Mouse (Mus musculus): ENCODE results near the gene Pef1. TPM values are rescaled to one million over a fixed set of nuclear protein-coding genes. Genes with fewer than 3 reads are reported as not detected.

Gene Pef1
- 10 to 100 TPM; 31.4 to 38.0 TPM for total RNA-seq (2021)
- polyA plus RNA-seq (2012; rRNA removed): 59.3 and 63.7 TPM in 2 replicates
- long read RNA-seq, transcript Pef1-201 (5 exons, 1,551 nt): major isoform, 18 of 23 reads
- long read RNA-seq, partial matches to known transcripts: 4 of 23 reads
- long read RNA-seq, other reads (novel, unspliced or antisense): 1 of 23 reads

GRCm38 (mm10) chr4:130102111-130102651 is at the start of gene Pef1:
TSS of gene Pef1 (plus strand) at chr4:130102558.
- H3K79me2 ChIP-seq (replicated peaks; ENCODE audit: control insufficient read depth, insufficient read depth, low read length): no peaks in the 10 kb centered on the region
- intact Hi-C loops (cut with DNase I): no loop called here
- WGBS: 21% methylated on average over 6 of the region's 6 CpGs

GRCm38 (mm10) chr4:130053111-130053510 is 49.2 kb upstream of the Pef1 start:
- intact Hi-C loops (cut with DNase I): no loop called here
- TF ChIP-seq CTCF (IDR thresholded peaks at IDR 0.05): no peak
- no peak for TF ChIP-seq POLR2A (IDR thresholded peaks at IDR 0.05; ENCODE audit: insufficient read depth, low read depth, low read length)
- no peak for TF ChIP-seq EP300 (IDR thresholded peaks at IDR 0.05; ENCODE audit: insufficient read depth, low read depth, low read length)
- DNase-seq: no peak
- Histone ChIP-seq H3K79me2 (replicated peaks; ENCODE audit: control insufficient read depth, insufficient read depth, low read length) (no peaks in the 10 kb centered on the region), H3K27me3 (ENCODE audit: control insufficient read depth, insufficient read depth, low read length) (no peaks in the 10 kb centered on the region), H3K4me1 (ENCODE audit: control insufficient read depth, insufficient read depth, low read length) (peaks cover 2% of the 10 kb centered on the region; the same call in 1 of the 2 replicates), H3K36me3 (ENCODE audit: control insufficient read depth, insufficient read depth, low read length) (no peaks in the 10 kb centered on the region), H3K27ac (no peak overlapping the region), H3K9ac (ENCODE audit: low read depth, low read length) (no peak overlapping the region), H3K4me3 (no peak overlapping the region)
- 72% methylated on average over 9 of the region's 9 CpGs for WGBS

More at GRCm38 (mm10) chr4:130102111-130102651, at the start of gene Pef1:
- TF ChIP-seq CTCF (IDR thresholded peaks at IDR 0.05) (no peak), EP300 (IDR thresholded peaks at IDR 0.05; ENCODE audit: insufficient read depth, low read depth, low read length) (no peak), POLR2A (IDR thresholded peaks at IDR 0.05; ENCODE audit: insufficient read depth, low read depth, low read length) (no peak)
- H3K4me1 ChIP-seq (ENCODE audit: control insufficient read depth, insufficient read depth, low read length): peaks cover 1% of the 10 kb centered on the region; the same call in 1 of the 2 replicates
- H3K9ac ChIP-seq (ENCODE audit: low read depth, low read length): no peak within 1 kb of the TSS
- H3K27me3 ChIP-seq (ENCODE audit: control insufficient read depth, insufficient read depth, low read length): no peaks in the 10 kb centered on the region
- H3K4me3 ChIP-seq: no peak within 1 kb of the TSS
- H3K36me3 ChIP-seq (ENCODE audit: control insufficient read depth, insufficient read depth, low read length): no peaks in the 10 kb centered on the region
- H3K27ac ChIP-seq: no peak within 1 kb of the TSS
- DNase-seq: no peak

- no peak overlapping the region for H3K9ac ChIP-seq (ENCODE audit: low read depth, low read length)
- no peak for DNase-seq
- intact Hi-C loops (cut with DNase I): loop anchor here (2.0 kb wide), 1 partner anchor 16 kb away; no protein-coding TSS in a partner anchor
- WGBS: 38% methylated on average over 1 of the region's 1 CpGs
- no peaks in the 10 kb centered on the region for H3K36me3 ChIP-seq (ENCODE audit: control insufficient read depth, insufficient read depth, low read length)
- TF ChIP-seq CTCF (IDR thresholded peaks at IDR 0.05) (no peak), POLR2A (IDR thresholded peaks at IDR 0.05; ENCODE audit: insufficient read depth, low read depth, low read length) (no peak), EP300 (IDR thresholded peaks at IDR 0.05; ENCODE audit: insufficient read depth, low read depth, low read length) (no peak)
- H3K4me1 ChIP-seq (ENCODE audit: control insufficient read depth, insufficient read depth, low read length): peaks cover 2% of the 10 kb centered on the region; the same call in 1 of the 2 replicates
- no peak overlapping the region for H3K27ac ChIP-seq
- H3K79me2 ChIP-seq (replicated peaks; ENCODE audit: control insufficient read depth, insufficient read depth, low read length): no peaks in the 10 kb centered on the region
- H3K4me3 ChIP-seq: no peak overlapping the region
- no peaks in the 10 kb centered on the region for H3K27me3 ChIP-seq (ENCODE audit: control insufficient read depth, insufficient read depth, low read length)
Observed at GRCm38 (mm10) chr4:130054727-130055126, 47.6 kb upstream of the Pef1 start.

DNA sequence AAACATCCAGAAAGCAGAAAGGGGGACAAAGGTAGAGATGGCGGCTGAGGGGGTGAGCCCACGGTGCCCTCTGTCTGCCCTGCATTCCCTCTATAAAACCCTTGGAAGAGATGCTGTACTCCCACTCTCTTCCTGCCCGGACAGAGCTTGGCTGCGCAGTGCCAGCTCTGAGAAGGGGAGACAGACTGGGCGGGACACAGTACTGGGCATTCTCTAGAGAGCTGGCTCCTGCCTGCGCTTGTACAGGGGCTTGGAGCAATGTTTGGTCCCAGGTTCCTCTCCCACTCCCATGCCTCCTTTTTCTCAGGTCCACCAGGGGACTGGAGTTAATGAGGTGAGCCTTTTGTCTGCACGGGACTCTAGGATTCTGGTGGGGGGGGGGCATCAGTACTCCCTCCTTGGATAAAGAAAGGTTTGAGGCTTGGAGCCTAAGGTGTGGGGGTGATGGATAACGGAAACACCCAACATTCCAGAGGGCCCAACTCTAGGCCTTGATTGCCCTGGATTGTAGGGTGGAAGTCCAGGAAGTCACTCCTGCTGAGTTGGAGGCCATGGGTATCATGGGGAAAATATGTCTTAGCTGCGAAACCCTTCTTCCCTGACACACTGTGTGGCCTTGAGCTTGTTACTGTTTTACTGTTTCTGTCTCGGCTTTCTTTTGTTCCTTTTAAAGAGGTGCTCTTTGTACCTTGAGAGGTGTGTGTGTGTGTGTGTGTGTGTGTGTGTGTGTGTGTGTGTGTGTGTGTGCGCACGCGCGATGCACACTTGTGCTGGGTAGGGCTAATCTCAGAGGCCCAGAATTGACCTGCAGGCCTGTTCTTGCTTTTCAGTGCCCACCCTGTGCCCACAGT is 47.0 kb upstream of the Pef1 start:
- no peaks in the 10 kb centered on the region for H3K79me2 ChIP-seq (replicated peaks; ENCODE audit: control insufficient read depth, insufficient read depth, low read length)
- 81% methylated on average over 14 of the region's 14 CpGs for WGBS
- H3K4me3 ChIP-seq: no peak overlapping the region
- no peaks in the 10 kb centered on the region for H3K36me3 ChIP-seq (ENCODE audit: control insufficient read depth, insufficient read depth, low read length)
- intact Hi-C loops (cut with DNase I): loop anchor here (2.0 kb wide), 1 partner anchor 17 kb away; no protein-coding TSS in a partner anchor
- H3K27ac ChIP-seq: no peak overlapping the region
- no peaks in the 10 kb centered on the region for H3K27me3 ChIP-seq (ENCODE audit: control insufficient read depth, insufficient read depth, low read length)
- H3K4me1 ChIP-seq (ENCODE audit: control insufficient read depth, insufficient read depth, low read length): peaks cover under 1% of the 10 kb centered on the region; the same call in 1 of the 2 replicates
- no peak overlapping the region for H3K9ac ChIP-seq (ENCODE audit: low read depth, low read length)
- no peak for DNase-seq
- TF ChIP-seq EP300 (IDR thresholded peaks at IDR 0.05; ENCODE audit: insufficient read depth, low read depth, low read length) (no peak), POLR2A (IDR thresholded peaks at IDR 0.05; ENCODE audit: insufficient read depth, low read depth, low read length) (no peak), CTCF (IDR thresholded peaks at IDR 0.05) (no peak)

GRCm38 (mm10) chr4:130056011-130056322 is 46.4 kb upstream of the Pef1 start:
- no peak overlapping the region for H3K9ac ChIP-seq (ENCODE audit: low read depth, low read length)
- DNase-seq: no peak
- no peak overlapping the region for H3K4me3 ChIP-seq
- no peaks in the 10 kb centered on the region for H3K4me1 ChIP-seq (ENCODE audit: control insufficient read depth, insufficient read depth, low read length)
- H3K79me2 ChIP-seq (replicated peaks; ENCODE audit: control insufficient read depth, insufficient read depth, low read length): no peaks in the 10 kb centered on the region
- no peaks in the 10 kb centered on the region for H3K36me3 ChIP-seq (ENCODE audit: control insufficient read depth, insufficient read depth, low read length)
- no peak for TF ChIP-seq POLR2A (IDR thresholded peaks at IDR 0.05; ENCODE audit: insufficient read depth, low read depth, low read length)
- TF ChIP-seq EP300 (IDR thresholded peaks at IDR 0.05; ENCODE audit: insufficient read depth, low read depth, low read length): no peak
- TF ChIP-seq CTCF (IDR thresholded peaks at IDR 0.05): no peak
- H3K27ac ChIP-seq: no peak overlapping the region
- intact Hi-C loops (cut with DNase I): no loop called here
- no peaks in the 10 kb centered on the region for H3K27me3 ChIP-seq (ENCODE audit: control insufficient read depth, insufficient read depth, low read length)
- WGBS: 77% methylated on average over 3 of the region's 3 CpGs
